Mouse (Mus musculus): ENCODE measurements around the gene Myl7. TPM values are rescaled to one million over a fixed set of nuclear protein-coding genes. Genes with fewer than 3 reads are reported as not detected.
"Not testable (repeated sequence)": the region's sequence is repeated elsewhere in the genome, so short reads cannot be mapped to it uniquely, and the experiment has no call there.

Gene Myl7
- not detected for total RNA-seq (2021)
- long read RNA-seq, experiment 1, result 0 reads
- long read RNA-seq, experiment 2, result 0 reads

- no peak for DNase-seq (ENCODE audit: low spot score in 2 of 2)
Observed at GRCm38 (mm10) chr11:5898531-5898930, at the start of gene Myl7. Myl7 (minus strand) TSS chr11:5898782.

- no peak for DNase-seq (ENCODE audit: low spot score in 2 of 2)
Observed at GRCm38 (mm10) chr11:5947796-5948195, 49.2 kb upstream of the Myl7 start.

- no peak for DNase-seq (ENCODE audit: low spot score in 2 of 2)
Observed at GRCm38 (mm10) chr11:5945096-5945495, 46.5 kb upstream of the Myl7 start.

GRCm38 (mm10) chr11:5942966-5943365 lies 44.4 kb upstream of the Myl7 start:
- DNase-seq (ENCODE audit: low spot score in 2 of 2), result no peak

- DNase-seq (ENCODE audit: low spot score in 2 of 2), result not testable (repeated sequence)
Observed at GRCm38 (mm10) chr11:5934531-5934930, 35.9 kb upstream of the Myl7 start.

GRCm38 (mm10) chr11:5931947-5932346 lies 33.4 kb upstream of the Myl7 start:
- not testable (repeated sequence) for DNase-seq (ENCODE audit: low spot score in 2 of 2)

GRCm38 (mm10) chr11:5930578-5930977 lies 32.0 kb upstream of the Myl7 start:
- no peak for DNase-seq (ENCODE audit: low spot score in 2 of 2)

GRCm38 (mm10) chr11:5926696-5927220 lies 28.2 kb upstream of the Myl7 start:
- DNase-seq (ENCODE audit: low spot score in 2 of 2), result no peak

- DNase-seq (ENCODE audit: low spot score in 2 of 2), result no peak
Observed at GRCm38 (mm10) chr11:5924699-5925098, 26.1 kb upstream of the Myl7 start.

GRCm38 (mm10) chr11:5920323-5920960 lies 21.9 kb upstream of the Myl7 start:
- DNase-seq (ENCODE audit: low spot score in 2 of 2), result no peak

GRCm38 (mm10) chr11:5919606-5920005 lies 21.0 kb upstream of the Myl7 start:
- DNase-seq (ENCODE audit: low spot score in 2 of 2), result no peak

GRCm38 (mm10) chr11:5918111-5918510 lies 19.5 kb upstream of the Myl7 start:
- DNase-seq (ENCODE audit: low spot score in 2 of 2), result no peak

GRCm38 (mm10) chr11:5916178-5916548 lies 17.6 kb upstream of the Myl7 start:
- DNase-seq (ENCODE audit: low spot score in 2 of 2), result no peak

GRCm38 (mm10) chr11:5915429-5916177 lies 17.0 kb upstream of the Myl7 start:
- no peak for DNase-seq (ENCODE audit: low spot score in 2 of 2)

GRCm38 (mm10) chr11:5914940-5915339 lies 16.4 kb upstream of the Myl7 start:
- DNase-seq (ENCODE audit: low spot score in 2 of 2), result no peak

- DNase-seq (ENCODE audit: low spot score in 2 of 2), result no peak
Observed at GRCm38 (mm10) chr11:5913936-5914335, 15.4 kb upstream of the Myl7 start.

- no peak for DNase-seq (ENCODE audit: low spot score in 2 of 2)
Observed at GRCm38 (mm10) chr11:5913256-5913655, 14.7 kb upstream of the Myl7 start.

- DNase-seq (ENCODE audit: low spot score in 2 of 2), result peak in 1 of 2 experiments; percentile 61
Observed at GRCm38 (mm10) chr11:5912635-5913034, 14.1 kb upstream of the Myl7 start.

- no peak for DNase-seq (ENCODE audit: low spot score in 2 of 2)
Observed at GRCm38 (mm10) chr11:5908642-5909041, 10.1 kb upstream of the Myl7 start.

GRCm38 (mm10) chr11:5907096-5907495 lies 8.5 kb upstream of the Myl7 start:
- no peak for DNase-seq (ENCODE audit: low spot score in 2 of 2)

GRCm38 (mm10) chr11:5905778-5906518 lies 7.4 kb upstream of the Myl7 start:
- no peak for DNase-seq (ENCODE audit: low spot score in 2 of 2)

- DNase-seq (ENCODE audit: low spot score in 2 of 2), result no peak
Observed at GRCm38 (mm10) chr11:5904871-5905270, 6.3 kb upstream of the Myl7 start.

Data from gastrocnemius, postnatal 4 days (tissue).